Mouse (Mus musculus): ENCODE measurements at regions not wholly inside any gene's neighbourhood (a gene's known extent, or its start where the extent isn't known, plus 50 kb on each side); places are given as distances from the start of the nearest gene placed in this dataset.
A peak's percentile ranks its signal among the peaks of the same experiment; 100 is the strongest.

DNA sequence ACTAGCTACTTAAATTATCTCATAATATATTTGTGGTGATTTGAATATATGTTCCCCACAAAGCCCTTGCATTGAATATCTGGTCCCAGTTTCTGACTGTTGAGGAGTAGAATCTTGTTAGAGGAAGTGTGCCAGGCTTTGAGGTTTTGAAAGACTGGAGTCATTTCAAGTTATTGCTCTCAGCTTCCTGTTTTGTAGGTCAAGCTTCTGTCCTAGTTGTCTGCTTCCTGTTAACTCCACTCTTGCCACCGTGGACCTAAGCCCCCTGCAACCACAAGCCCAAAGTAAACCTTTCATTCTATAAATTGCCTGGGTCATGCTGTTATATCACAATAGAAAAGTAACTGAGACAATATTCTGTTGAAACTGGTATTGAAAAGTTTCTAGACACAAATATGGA lies 1232.3 kb upstream of the Lrrc6 start:
- Histone ChIP-seq H3K4me3 (ENCODE audit: low read depth, low read length) (no peak overlapping the region), H3K36me3 (ENCODE audit: insufficient read depth, low read length) (no peaks in the 10 kb centered on the region), H3K27me3 (replicated peaks; ENCODE audit: insufficient read depth, low read length) (no peaks in the 10 kb centered on the region), H3K9ac (replicated peaks; ENCODE audit: low read depth) (no peak overlapping the region), H3K4me2 (replicated peaks; ENCODE audit: low read depth, low read length) (no peak overlapping the region), H3K4me1 (ENCODE audit: insufficient read depth, low read depth, low read length) (no peaks in the 10 kb centered on the region), H3K9me3 (ENCODE audit: low read length) (no peaks in the 10 kb centered on the region), H3K27ac (ENCODE audit: low read length) (no peak overlapping the region)
- 55% methylated on average over 1 of the region's 1 CpGs for WGBS
- TF ChIP-seq EP300 (IDR thresholded peaks at IDR 0.05) (no peak), CTCF (IDR thresholded peaks at IDR 0.05) (no peak)
- ATAC-seq = no peak
- peak; percentile 27 for DNase-seq (ENCODE audit: low spot score)

DNA sequence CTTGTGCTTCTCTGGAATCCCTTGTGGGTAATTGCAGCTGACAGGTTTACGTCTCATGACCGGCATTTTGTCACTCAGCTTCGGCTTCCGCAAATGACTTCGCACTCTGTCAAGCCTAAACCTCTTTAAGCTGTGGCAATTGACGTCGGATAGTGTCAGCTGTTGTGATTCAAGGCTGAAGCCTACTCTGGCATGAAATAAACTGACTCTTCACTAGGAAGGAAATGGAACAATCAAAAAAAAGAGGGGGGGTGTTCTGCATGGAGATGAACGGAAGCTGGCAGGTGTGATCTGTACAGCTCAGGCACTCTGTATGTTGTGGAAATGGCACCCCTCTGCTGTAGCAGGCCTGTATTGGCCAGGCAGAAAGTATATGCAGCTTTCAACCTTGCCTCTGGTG lies 1228.8 kb upstream of the Lrrc6 start:
- no peak for DNase-seq (ENCODE audit: low spot score)
- Histone ChIP-seq H3K9me3 (ENCODE audit: low read length) (no peaks in the 10 kb centered on the region), H3K27ac (ENCODE audit: low read length) (no peak overlapping the region), H3K4me2 (replicated peaks; ENCODE audit: low read depth, low read length) (no peak overlapping the region), H3K36me3 (ENCODE audit: insufficient read depth, low read length) (no peaks in the 10 kb centered on the region), H3K9ac (replicated peaks; ENCODE audit: low read depth) (no peak overlapping the region), H3K27me3 (replicated peaks; ENCODE audit: insufficient read depth, low read length) (no peaks in the 10 kb centered on the region), H3K4me3 (ENCODE audit: low read depth, low read length) (no peak overlapping the region), H3K4me1 (ENCODE audit: insufficient read depth, low read depth, low read length) (no peaks in the 10 kb centered on the region)
- no peak for ATAC-seq
- 78% methylated on average over 8 of the region's 8 CpGs for WGBS
- TF ChIP-seq CTCF (IDR thresholded peaks at IDR 0.05) = no peak
- TF ChIP-seq EP300 (IDR thresholded peaks at IDR 0.05) = no peak

DNA sequence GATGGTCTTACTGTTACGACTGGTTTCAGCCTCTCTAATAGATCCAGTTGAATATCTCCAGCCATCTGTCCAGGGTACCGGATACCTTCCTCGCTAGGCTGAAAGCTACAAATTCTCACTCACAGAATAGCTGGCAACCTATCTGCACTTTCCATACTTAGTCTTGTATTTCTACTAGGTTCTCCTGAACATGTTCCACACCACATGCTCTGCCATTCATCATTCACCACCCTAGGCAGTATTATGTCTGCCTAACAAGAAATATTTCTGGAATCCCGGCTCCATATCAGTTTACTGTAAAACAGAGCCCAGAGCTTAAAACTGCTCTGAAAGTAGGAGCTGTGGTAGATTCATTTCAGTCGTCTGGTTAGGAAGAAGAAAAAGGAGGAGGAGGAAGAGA lies 1224.5 kb upstream of the Lrrc6 start:
- Histone ChIP-seq H3K9ac (replicated peaks; ENCODE audit: low read depth) (no peak overlapping the region), H3K9me3 (ENCODE audit: low read length) (no peaks in the 10 kb centered on the region), H3K27ac (ENCODE audit: low read length) (no peak overlapping the region), H3K4me3 (ENCODE audit: low read depth, low read length) (no peak overlapping the region), H3K27me3 (replicated peaks; ENCODE audit: insufficient read depth, low read length) (no peaks in the 10 kb centered on the region), H3K36me3 (ENCODE audit: insufficient read depth, low read length) (no peaks in the 10 kb centered on the region), H3K4me1 (ENCODE audit: insufficient read depth, low read depth, low read length) (no peaks in the 10 kb centered on the region), H3K4me2 (replicated peaks; ENCODE audit: low read depth, low read length) (no peak overlapping the region)
- 68% methylated on average over 5 of the region's 5 CpGs for WGBS
- TF ChIP-seq CTCF (IDR thresholded peaks at IDR 0.05) (no peak), EP300 (IDR thresholded peaks at IDR 0.05) (no peak)
- ATAC-seq (no peak), DNase-seq (ENCODE audit: low spot score) (no peak)

DNA sequence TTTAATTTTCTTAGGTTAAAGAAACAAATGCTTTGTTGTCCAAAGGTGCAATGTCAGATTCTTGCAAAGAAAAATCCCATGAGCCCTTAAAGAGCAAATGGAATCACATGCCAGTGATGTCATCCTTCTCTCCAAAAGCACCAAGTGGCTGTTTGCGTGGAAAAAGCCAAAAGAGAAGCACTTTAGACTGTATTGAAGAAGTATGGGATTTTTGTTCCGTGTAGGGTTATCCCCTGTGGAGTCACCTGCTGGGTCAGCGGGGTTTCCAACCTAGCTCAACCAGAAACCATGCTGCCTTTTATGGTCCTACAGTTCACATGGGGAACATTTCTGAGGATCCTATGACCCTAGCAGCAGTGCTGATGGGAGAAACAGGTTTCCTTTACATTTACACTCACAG lies 1213.5 kb upstream of the Lrrc6 start:
- TF ChIP-seq CTCF (IDR thresholded peaks at IDR 0.05) = no peak
- no peak for TF ChIP-seq EP300 (IDR thresholded peaks at IDR 0.05)
- no peak overlapping the region for H3K27ac ChIP-seq (ENCODE audit: low read length)
- 75% methylated on average over 3 of the region's 3 CpGs for WGBS
- no peaks in the 10 kb centered on the region for H3K4me1 ChIP-seq (ENCODE audit: insufficient read depth, low read depth, low read length)
- H3K9me3 ChIP-seq (ENCODE audit: low read length) = no peaks in the 10 kb centered on the region
- no peak for ATAC-seq
- no peaks in the 10 kb centered on the region for H3K36me3 ChIP-seq (ENCODE audit: insufficient read depth, low read length)
- H3K4me3 ChIP-seq (ENCODE audit: low read depth, low read length) = no peak overlapping the region
- H3K27me3 ChIP-seq (replicated peaks; ENCODE audit: insufficient read depth, low read length) = no peaks in the 10 kb centered on the region
- H3K9ac ChIP-seq (replicated peaks; ENCODE audit: low read depth) = no peak overlapping the region
- H3K4me2 ChIP-seq (replicated peaks; ENCODE audit: low read depth, low read length) = no peak overlapping the region
- DNase-seq (ENCODE audit: low spot score) = no peak

DNA sequence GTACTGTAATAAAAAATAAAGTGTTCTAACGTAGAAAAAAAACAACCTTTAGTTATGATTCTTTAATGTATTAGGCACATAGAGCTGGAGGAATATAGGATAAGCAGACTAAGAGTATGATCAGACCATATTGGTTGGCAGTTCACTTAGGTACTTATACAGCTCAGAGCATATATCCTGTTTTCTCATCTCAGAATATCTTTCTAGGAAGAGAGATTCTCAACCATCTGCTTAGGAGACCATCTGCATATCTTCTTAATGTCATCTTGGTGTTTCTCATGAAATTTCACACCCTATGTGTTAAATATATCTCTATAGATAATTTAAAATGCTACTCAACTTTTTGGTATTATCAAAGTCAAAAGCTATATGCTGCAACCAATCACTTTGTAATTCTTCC lies 1185.4 kb upstream of the Lrrc6 start:
- no peak overlapping the region for H3K27ac ChIP-seq (ENCODE audit: low read length)
- TF ChIP-seq CTCF (IDR thresholded peaks at IDR 0.05) = no peak
- no peak for TF ChIP-seq EP300 (IDR thresholded peaks at IDR 0.05)
- H3K9ac ChIP-seq (replicated peaks; ENCODE audit: low read depth) = no peak overlapping the region
- no peaks in the 10 kb centered on the region for H3K36me3 ChIP-seq (ENCODE audit: insufficient read depth, low read length)
- DNase-seq (ENCODE audit: low spot score) = no peak
- H3K4me3 ChIP-seq (ENCODE audit: low read depth, low read length) = no peak overlapping the region
- 59% methylated on average over 1 of the region's 1 CpGs for WGBS
- H3K27me3 ChIP-seq (replicated peaks; ENCODE audit: insufficient read depth, low read length) = no peaks in the 10 kb centered on the region
- H3K4me2 ChIP-seq (replicated peaks; ENCODE audit: low read depth, low read length) = no peak overlapping the region
- no peaks in the 10 kb centered on the region for H3K4me1 ChIP-seq (ENCODE audit: insufficient read depth, low read depth, low read length)
- no peak for ATAC-seq
- no peaks in the 10 kb centered on the region for H3K9me3 ChIP-seq (ENCODE audit: low read length)

DNA sequence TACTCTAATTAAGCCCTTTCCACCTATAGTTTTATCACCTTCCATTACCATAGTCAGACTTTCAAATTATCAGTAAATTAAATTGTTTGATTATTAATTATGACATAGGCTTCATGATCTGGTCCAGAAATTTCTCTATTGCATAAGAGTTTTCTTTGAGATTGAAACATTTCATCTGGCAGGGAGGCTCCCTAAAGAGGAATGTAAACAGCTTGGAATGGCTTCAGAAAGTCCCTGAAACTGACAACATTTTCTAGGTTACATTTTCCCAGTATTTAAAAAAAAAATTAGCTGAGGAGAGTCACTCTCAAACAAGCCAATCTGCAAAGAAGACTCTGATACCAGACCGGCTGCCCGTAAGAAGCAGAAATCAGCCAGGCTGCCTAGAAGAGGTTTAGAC lies 1172.6 kb upstream of the Lrrc6 start:
- no peak for ATAC-seq
- TF ChIP-seq EP300 (IDR thresholded peaks at IDR 0.05) = no peak
- no peak for TF ChIP-seq CTCF (IDR thresholded peaks at IDR 0.05)
- Histone ChIP-seq H3K4me1 (ENCODE audit: insufficient read depth, low read depth, low read length) (no peaks in the 10 kb centered on the region), H3K27ac (ENCODE audit: low read length) (no peak overlapping the region), H3K9me3 (ENCODE audit: low read length) (no peaks in the 10 kb centered on the region), H3K9ac (replicated peaks; ENCODE audit: low read depth) (no peak overlapping the region), H3K4me2 (replicated peaks; ENCODE audit: low read depth, low read length) (no peak overlapping the region), H3K4me3 (ENCODE audit: low read depth, low read length) (no peak overlapping the region), H3K36me3 (ENCODE audit: insufficient read depth, low read length) (no peaks in the 10 kb centered on the region), H3K27me3 (replicated peaks; ENCODE audit: insufficient read depth, low read length) (no peaks in the 10 kb centered on the region)
- DNase-seq (ENCODE audit: low spot score) = peak; percentile 19
- 72% methylated on average over 2 of the region's 2 CpGs for WGBS

DNA sequence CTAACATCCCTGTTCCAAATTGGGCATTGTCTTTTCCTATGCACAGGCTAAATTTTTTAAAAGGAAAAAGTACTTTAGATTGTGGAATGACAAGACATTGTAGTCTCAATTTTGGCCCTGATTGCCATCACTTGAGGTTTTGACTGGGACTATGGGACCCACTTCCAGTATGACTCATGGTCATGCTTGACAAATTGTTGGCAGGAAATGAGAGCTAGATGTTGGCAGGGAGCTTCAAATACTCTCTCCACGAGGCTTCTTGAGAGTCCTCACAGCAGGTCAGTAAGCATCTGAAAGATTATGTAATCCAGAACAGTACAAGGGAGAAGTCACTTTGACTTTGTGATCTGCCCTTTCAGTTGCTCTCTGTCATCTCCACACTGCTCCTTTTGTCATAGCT lies 1135.4 kb upstream of the Lrrc6 start:
- 4% methylated on average over 1 of the region's 1 CpGs for WGBS
- no peak overlapping the region for H3K27ac ChIP-seq (ENCODE audit: low read length)
- no peak overlapping the region for H3K4me3 ChIP-seq (ENCODE audit: low read depth, low read length)
- no peaks in the 10 kb centered on the region for H3K27me3 ChIP-seq (replicated peaks; ENCODE audit: insufficient read depth, low read length)
- H3K4me2 ChIP-seq (replicated peaks; ENCODE audit: low read depth, low read length) = no peak overlapping the region
- no peaks in the 10 kb centered on the region for H3K4me1 ChIP-seq (ENCODE audit: insufficient read depth, low read depth, low read length)
- H3K9me3 ChIP-seq (ENCODE audit: low read length) = no peaks in the 10 kb centered on the region
- no peak for TF ChIP-seq CTCF (IDR thresholded peaks at IDR 0.05)
- no peak for TF ChIP-seq EP300 (IDR thresholded peaks at IDR 0.05)
- no peak overlapping the region for H3K9ac ChIP-seq (replicated peaks; ENCODE audit: low read depth)
- 0 out of 2 replicates have a peak, but pooled peaks have one; percentile 21 for ATAC-seq
- H3K36me3 ChIP-seq (ENCODE audit: insufficient read depth, low read length) = no peaks in the 10 kb centered on the region
- DNase-seq (ENCODE audit: low spot score) = peak; percentile 20

Data from lung, postnatal 0 days (tissue).